Mouse (Mus musculus) adrenal gland, adult 18-20 months (tissue): Measurements from ENCODE around the gene Aup1. TPM values are rescaled to one million over a fixed set of nuclear protein-coding genes. Genes with fewer than 3 reads are reported as not detected.

Experiments used
- DNase-seq, 2 experiments: peaks; one replicate each; pipeline ENCODE4 v3.0.0; 2021 to 2022; ENCODE audit warnings: low spot score in 2 of 2
- total RNA-seq, 2 experiments: library from RNA; stranded (reverse); gene quantifications; 1 replicate in 1 of 2; 2 replicates in 1 of 2; pipeline ENCODE4 v1.2.3; 2021

The Aup1 gene
- total RNA-seq, 2 experiments from 2014 or later, result 175 to 219 TPM

GRCm38 (mm10) chr6:83027706-83028105, 26.6 kb upstream of the Aup1 start:
- DNase-seq, result no peak

DNA sequence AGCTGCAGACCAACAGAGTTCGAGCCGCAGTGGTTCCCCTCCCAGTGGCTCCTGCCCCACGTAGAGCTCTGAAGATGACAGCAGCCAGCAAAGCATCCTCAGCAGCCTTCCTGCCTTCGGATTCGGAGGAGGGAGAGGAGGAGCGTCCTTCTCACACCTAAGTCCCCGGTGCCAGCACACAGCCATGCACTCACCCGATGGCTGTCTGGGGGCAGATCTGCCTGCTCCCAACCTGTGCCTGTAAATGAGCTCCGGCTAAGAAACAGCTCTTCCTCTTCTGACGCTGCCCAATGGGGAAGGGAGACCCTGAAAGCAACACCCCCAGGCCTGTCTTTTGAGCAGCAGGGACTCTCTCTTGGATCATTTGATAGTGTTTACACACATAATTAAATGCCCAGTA, 24.5 kb upstream of the Aup1 start:
- no peak for DNase-seq

DNA sequence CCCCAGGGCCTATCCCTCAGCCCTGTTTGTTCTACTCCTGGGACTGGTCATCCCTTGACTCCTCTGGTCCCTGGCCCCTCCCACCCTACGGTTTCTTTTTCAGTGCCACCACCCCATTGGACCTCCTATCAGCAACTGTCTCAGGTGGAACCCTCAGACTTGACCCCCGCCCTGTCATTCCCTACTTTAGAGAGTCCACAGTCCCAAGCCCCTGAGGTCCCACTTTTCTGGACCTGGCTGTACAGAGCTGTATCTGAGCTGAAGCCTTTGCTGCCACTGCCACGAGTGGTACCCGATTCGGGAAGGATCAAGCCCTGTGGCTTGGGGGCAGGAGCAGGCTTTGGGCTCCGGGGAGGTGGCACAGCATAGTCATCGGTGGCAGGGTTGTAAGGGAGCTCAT, 23.2 kb upstream of the Aup1 start:
- DNase-seq, result no peak

DNA sequence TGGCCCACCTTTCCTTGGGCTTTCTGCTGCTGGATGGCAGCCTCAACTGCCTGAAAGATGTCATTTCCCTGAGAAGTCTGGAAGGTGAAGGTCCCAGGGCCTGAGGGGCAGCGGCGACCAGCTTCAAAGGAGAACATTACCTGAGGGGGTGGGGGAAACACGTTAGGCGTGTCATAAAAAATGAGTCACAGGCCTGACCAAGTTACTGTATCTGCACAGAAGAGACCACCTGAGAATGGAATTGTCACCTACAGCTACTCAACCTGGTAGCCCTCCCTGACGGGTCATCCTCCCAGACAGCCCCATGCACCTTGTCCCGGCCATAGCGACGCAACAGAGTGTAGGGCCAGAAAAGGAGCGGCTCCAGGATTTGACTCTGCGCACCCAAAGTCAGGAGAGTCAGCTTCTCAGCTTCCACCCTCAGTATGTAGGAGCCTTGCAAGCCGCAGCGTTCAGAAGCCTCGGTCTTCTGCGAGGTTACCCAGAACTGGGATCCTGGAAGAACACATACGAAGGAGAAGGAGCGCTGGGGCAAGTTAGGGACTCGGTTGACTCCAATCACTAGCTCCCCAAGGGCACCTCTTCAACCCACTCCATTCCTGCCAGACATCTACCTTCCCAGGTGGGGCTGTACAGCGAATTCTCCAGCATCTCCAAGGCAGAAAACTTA, 22.3 kb upstream of the Aup1 start:
- DNase-seq, result no peak

DNA sequence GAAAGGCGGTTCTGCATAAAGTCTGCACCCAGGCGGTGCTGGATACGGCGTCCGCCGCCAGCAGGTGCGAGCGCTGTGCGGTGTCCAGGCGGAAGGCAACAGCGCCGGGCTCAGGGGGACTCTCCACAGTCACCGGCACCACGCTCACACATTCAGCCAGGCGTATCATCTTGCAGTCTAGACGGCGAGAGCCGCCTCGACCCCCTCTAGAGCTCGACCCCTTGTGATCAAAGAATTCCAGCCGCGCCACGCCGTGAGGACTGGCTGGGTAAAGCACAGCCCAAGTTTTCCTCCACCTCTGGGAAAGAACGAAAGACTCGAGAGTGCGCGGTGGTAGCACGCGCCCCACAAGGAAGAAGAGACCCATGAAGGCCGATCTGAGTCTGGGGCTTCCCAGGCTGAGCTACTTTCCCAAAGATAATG, 21.5 kb upstream of the Aup1 start:
- peak in 1 of 2 experiments; percentile 42 for DNase-seq

- DNase-seq, result peak; percentile 71 to 72
Observed at GRCm38 (mm10) chr6:83033249-83034185, 20.8 kb upstream of the Aup1 start, which contains the start of the genes Dok1 and Loxl3. TSS of gene Dok1 (minus strand) at chr6:83033471. TSS of gene Loxl3 (plus strand) at chr6:83034173.

DNA sequence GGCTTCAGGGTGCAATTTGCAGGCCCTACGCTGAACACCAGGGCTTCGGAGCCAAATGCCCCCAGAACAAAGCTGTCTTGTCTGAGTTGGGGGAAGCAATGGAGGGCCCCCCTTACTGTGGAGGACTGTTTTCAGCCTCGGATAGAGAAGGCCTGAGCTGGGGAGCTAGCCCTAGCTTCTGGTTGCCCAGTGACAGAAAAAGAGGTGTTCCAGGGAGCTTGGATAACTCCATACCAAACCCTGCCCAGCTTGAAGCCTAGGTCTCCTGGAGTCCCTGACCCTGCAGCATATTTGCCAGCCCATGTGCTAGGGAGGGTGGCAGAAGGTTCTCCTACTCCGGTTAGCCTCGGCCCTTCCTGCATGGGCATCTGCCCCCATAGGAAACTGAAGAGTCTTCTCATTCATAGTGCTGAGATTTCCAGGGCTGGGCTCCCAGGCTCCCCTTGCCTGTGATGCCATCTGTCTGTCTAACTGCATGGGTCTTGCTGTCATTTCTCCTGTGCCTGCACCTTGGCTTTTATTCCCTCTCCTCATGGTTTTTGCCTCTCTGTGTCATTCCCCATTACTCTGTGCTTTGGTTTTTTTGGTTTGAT, 19.8 kb upstream of the Aup1 start:
- no peak for DNase-seq

- DNase-seq, result no peak
Observed at GRCm38 (mm10) chr6:83037188-83037587, 17.1 kb upstream of the Aup1 start.

GRCm38 (mm10) chr6:83038496-83039012, 15.8 kb upstream of the Aup1 start:
- peak; percentile 98 to 99 for DNase-seq

- DNase-seq, result no peak
Observed at GRCm38 (mm10) chr6:83040601-83041000, 13.7 kb upstream of the Aup1 start.

GRCm38 (mm10) chr6:83043561-83043960, 10.8 kb upstream of the Aup1 start:
- no peak for DNase-seq

- no peak for DNase-seq
Observed at GRCm38 (mm10) chr6:83043993-83044392, 10.3 kb upstream of the Aup1 start.

- DNase-seq, result no peak
Observed at GRCm38 (mm10) chr6:83044742-83045141, 9.6 kb upstream of the Aup1 start.

GRCm38 (mm10) chr6:83049367-83049766, 5.0 kb upstream of the Aup1 start:
- no peak for DNase-seq

DNA sequence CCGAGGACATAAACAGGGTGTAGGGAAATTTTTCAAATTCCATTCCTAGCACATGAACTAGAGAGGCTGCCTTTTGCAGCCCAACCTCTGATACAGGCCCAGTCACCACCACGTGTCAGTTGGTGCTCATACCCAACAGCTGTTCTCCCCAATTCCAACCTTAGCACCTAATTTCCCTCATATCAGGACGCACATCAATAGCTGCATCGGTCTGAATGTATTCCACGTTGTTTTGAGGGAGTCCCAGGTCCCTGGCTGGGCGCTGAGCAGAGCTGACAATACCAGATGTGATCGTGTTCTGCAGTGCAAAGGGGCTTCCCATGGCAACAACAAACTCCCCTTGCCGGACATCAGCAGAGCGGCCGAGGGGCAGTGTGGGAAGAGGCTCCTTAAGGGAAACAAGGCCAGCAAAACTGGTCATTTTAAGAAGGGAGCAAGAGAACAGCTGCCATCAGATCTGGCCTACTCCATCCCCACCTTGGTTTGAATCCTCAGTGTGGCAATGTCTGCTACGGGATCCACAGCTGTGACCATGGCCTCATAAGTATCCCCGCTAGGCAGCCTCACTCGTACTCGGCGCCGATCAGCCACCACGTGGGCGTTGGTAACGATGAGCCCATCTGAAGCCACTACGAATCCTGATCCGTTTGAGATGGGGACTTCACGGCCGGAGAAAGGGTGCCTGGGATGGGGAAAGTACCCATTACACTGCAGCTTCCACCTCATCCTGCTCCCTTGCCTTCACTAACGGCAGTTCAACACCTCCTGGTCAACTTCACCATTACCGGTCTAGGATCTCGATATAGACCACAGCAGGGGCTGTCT, 973 bp upstream of the Aup1 start:
- DNase-seq, result peak in 1 of 2 experiments; percentile 29

- DNase-seq, result no peak
Observed at GRCm38 (mm10) chr6:83054871-83055431, 630 bp downstream of the Aup1 start, which contains the start of gene Htra2. TSS of gene Htra2 (minus strand) at chr6:83055273.

DNA sequence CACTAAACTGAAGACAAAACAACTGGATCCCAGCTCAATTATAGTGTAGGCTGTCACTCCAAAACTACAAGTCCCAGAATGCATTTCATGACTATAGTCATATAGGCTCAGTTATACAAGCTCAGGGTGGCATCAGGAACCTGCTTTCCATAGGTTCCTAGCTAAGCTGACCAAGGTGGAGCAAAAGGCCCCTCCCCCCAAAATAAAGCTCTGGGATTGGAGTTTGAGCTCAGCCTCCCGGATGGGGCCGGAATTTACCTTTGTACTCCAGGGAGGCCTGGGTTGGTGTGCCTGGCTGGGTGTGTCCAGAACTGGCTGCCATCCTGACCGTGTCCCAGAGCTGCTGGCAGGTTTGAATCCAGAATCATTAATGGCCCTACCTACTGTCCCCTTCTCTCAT, 3.5 kb downstream of the Aup1 start, which contains the start of gene Dqx1:
Dqx1 (plus strand) TSS at position 55 of the 400 bp plus-strand sequence.
- no peak for DNase-seq

DNA sequence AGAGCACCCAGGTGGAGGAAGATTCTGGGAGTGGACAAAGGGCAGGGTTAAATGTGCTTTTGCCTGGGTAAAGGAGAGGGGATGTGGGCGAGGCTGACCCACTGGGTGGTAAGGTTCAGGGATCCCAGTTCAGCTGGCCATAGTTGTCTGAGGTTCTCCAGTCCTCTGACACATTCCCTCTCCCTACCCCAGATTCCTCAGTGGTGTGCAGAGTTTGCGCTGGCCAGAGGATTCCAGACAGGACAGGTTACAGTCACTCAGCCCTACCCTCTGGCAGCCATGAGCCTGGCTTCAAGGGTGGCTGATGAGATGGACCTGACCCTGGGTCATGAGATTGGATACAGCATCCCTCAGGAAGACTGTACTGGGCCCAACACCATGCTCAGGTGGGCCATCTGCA, 4.4 kb downstream of the Aup1 start:
- no peak for DNase-seq

DNA sequence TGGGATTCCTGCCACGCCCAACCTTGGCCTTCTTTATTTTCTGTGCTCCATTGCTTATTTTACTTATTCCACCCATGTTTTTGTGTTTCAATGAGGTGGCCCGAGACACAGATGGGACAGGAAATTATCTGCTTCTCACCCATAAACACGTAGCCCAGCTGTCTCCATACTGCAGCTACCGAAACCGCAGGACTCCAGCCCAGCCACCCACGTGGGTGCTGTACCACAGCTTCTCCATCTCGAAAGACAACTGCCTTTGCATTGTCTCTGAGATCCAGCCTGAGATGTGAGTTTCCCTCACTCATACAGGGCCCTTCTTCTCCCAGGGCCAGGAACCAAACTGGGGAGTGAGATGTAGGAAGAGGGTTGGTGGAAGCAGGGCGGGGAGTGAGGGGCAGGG, 11.7 kb downstream of the Aup1 start:
- no peak for DNase-seq

DNA sequence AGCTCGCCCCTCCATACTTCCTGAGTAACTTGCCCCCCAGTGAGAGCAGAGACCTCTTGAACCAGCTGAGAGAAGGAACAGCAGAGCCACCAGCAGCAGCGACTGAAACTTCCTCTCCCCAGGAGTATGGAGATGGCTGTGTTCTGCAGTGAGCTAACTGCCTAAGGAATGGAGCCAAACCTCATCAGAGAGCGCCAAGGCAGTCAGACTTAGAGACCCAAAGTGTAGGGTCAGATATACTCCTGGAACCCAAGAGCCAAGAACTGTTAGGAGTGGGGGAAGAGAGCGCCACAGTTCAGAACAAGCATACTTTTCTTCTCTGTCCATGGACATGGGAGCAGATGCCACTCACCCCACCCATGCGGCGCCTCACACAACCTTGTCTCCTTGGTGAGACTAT, 12.1 kb downstream of the Aup1 start:
- no peak for DNase-seq
